Comparison of ENCODE assay signal across 22 mouse cellular contexts in the genomic region with DNA sequence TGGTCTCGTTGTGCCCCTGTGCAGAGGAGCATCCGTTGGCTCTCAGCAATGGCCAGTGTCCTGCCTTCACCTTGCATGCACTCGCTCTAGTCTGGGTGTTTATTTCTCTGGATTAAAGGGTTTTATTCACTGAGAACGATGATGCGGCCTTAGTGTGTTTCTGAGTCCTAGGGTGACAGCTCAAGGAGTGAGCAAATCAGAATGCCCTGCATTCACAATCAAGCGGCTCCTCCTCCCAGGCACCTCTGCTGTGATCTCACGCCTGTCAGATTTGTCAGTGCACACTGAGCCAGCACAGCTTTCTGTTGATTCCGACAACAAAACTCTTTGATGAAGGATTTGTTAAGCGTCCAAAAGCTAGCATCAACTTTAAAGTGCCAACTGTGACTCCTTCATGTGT.
DNase-seq lines count a peak whose midpoint lies in the region; ATAC-seq and TF ChIP-seq lines count a peak whose summit lies in the region.
"Had no signal": no experiment of that assay in that cellular context is flagged by ENCODE, and none has a peak within 500 bp of the region (broad histone marks: within the 10 kb centered on the region; RNA-seq: fewer than 3 reads in every experiment).

No protein-coding gene starts in this region.

- H3K9me3 ChIP-seq in forebrain, postnatal 0 days (ENCODE audit: low read length) = no peaks in the 10 kb centered on the region
- H3K9me3 ChIP-seq in midbrain, embryonic 12.5 days = no peaks in the 10 kb centered on the region
- H3K9me3 ChIP-seq: heart, embryonic 13.5 days; limb, embryonic 12.5 days; liver, embryonic 13.5 days; lung, embryonic 15.5 days; neural tube, embryonic 12.5 days; stomach, embryonic 15.5 days had no signal

- no peak overlapping the region for H3K4me3 ChIP-seq in forebrain, postnatal 0 days (ENCODE audit: low read depth, low read length)
- no peak overlapping the region for H3K4me3 ChIP-seq in midbrain, embryonic 12.5 days
- H3K4me3 ChIP-seq: erythroblast, embryonic 14.5 days; heart, embryonic 13.5 days; limb, embryonic 12.5 days; liver, embryonic 13.5 days; lung, embryonic 15.5 days; neural tube, embryonic 12.5 days; stomach, embryonic 15.5 days had no signal

- H3K27ac ChIP-seq in forebrain, postnatal 0 days (ENCODE audit: low read depth, low read length) = 0 out of 2 replicates have a peak overlapping the region, but pooled peaks have one; percentile 35
- H3K27ac ChIP-seq in midbrain, embryonic 12.5 days (replicated peaks) = peak overlapping the region; percentile 25; the same call in 1 of the 2 replicates
- H3K27ac ChIP-seq: heart, embryonic 13.5 days; limb, embryonic 12.5 days; liver, embryonic 13.5 days; lung, embryonic 15.5 days; neural tube, embryonic 12.5 days; stomach, embryonic 15.5 days had no signal

- no peaks in the 10 kb centered on the region for H3K27me3 ChIP-seq in forebrain, postnatal 0 days (ENCODE audit: insufficient read depth, low read length)
- 0 out of 2 replicates have a peak, but pooled peaks cover 5% of the 10 kb centered on the region for H3K27me3 ChIP-seq in midbrain, embryonic 12.5 days
- H3K27me3 ChIP-seq: CH12.LX; heart, embryonic 13.5 days; liver, embryonic 13.5 days; lung, embryonic 15.5 days; neural tube, embryonic 12.5 days; stomach, embryonic 15.5 days had no signal

- peaks cover 24% of the 10 kb centered on the region for H3K4me1 ChIP-seq in forebrain, postnatal 0 days (ENCODE audit: insufficient read depth)
- H3K4me1 ChIP-seq in midbrain, embryonic 12.5 days = peaks cover 25% of the 10 kb centered on the region
- H3K4me1 ChIP-seq: liver, embryonic 13.5 days; lung, embryonic 15.5 days; neural tube, embryonic 12.5 days; stomach, embryonic 15.5 days had no signal

- TF ChIP-seq CTCF in forebrain, postnatal 0 days (IDR thresholded peaks at IDR 0.05; ENCODE audit: low read depth) = no peak

- no peak overlapping the region for H3K9ac ChIP-seq in forebrain, postnatal 0 days
- no peak overlapping the region for H3K9ac ChIP-seq in midbrain, embryonic 12.5 days (replicated peaks)
- H3K9ac ChIP-seq: heart, embryonic 13.5 days; limb, embryonic 12.5 days; liver, embryonic 13.5 days; lung, embryonic 15.5 days; neural tube, embryonic 12.5 days; stomach, embryonic 15.5 days had no signal

- no peaks in the 10 kb centered on the region for H3K36me3 ChIP-seq in forebrain, postnatal 0 days (ENCODE audit: insufficient read depth)
- no peaks in the 10 kb centered on the region for H3K36me3 ChIP-seq in midbrain, embryonic 12.5 days
- H3K36me3 ChIP-seq: limb, embryonic 12.5 days; liver, embryonic 13.5 days; lung, embryonic 15.5 days; neural tube, embryonic 12.5 days; stomach, embryonic 15.5 days had no signal

- peak; percentile 58 for ATAC-seq in forebrain, postnatal 0 days
- no peak for ATAC-seq in midbrain, embryonic 12.5 days (ENCODE audit: low FRiP score, low read depth)

- peak; percentile 59 for DNase-seq in heart, adult 11 months
- DNase-seq in heart, postnatal 36 days = no peak
- DNase-seq in MN1 (ENCODE audit: low spot score) = peak; percentile 33
- DNase-seq in forebrain, postnatal 0 days = no peak
- DNase-seq in urinary bladder, postnatal 4 days (ENCODE audit: low spot score in 2 of 2) = no peak
- DNase-seq in urinary bladder, postnatal 36 days (ENCODE audit: low spot score in 2 of 2) = no peak
- no peak for DNase-seq in cerebellum, postnatal 4 days (ENCODE audit: low spot score in 2 of 2)
- DNase-seq: adrenal gland, postnatal 25 days; cerebellum, adult 18-20 months; gastrocnemius, postnatal 10 days; heart, adult 18-20 months; heart, postnatal 4 days; liver, embryonic 13.5 days; lung, postnatal 4 days had no signal

- intact Hi-C loops in heart, postnatal 36 days (cut with DNase I) = no loop called here

- 30% methylated on average over 9 of the region's 9 CpGs for WGBS in forebrain, postnatal 0 days
- WGBS in midbrain, embryonic 12.5 days = 37% methylated on average over 9 of the region's 9 CpGs

- no peak overlapping the region for H3K4me2 ChIP-seq in forebrain, postnatal 0 days (ENCODE audit: low read depth)
- H3K4me2 ChIP-seq in midbrain, embryonic 12.5 days (replicated peaks) = no peak overlapping the region; the same call in 1 of the 2 replicates
- H3K4me2 ChIP-seq: heart, embryonic 13.5 days; limb, embryonic 12.5 days; liver, embryonic 13.5 days; lung, embryonic 15.5 days; neural tube, embryonic 12.5 days; stomach, embryonic 15.5 days had no signal

Comparison
In these comparisons a context has a peak if more than half of its experiments do, and no peak if none do; other contexts are left out.
1. DNase-seq: peak in heart, adult 11 months (single experiment) and MN1 (single experiment); none in heart, postnatal 36 days (0 of 2), forebrain, postnatal 0 days (single experiment), urinary bladder, postnatal 4 days (0 of 2), urinary bladder, postnatal 36 days (0 of 2) and cerebellum, postnatal 4 days (0 of 2).